Mouse (Mus musculus) forebrain, embryonic 16.5 days (tissue): Measurements from ENCODE around the gene Nrd1. TPM values are rescaled to one million over a fixed set of nuclear protein-coding genes. Genes with fewer than 3 reads are reported as not detected.

Experiments
- ATAC-seq: fragments of 200-750 bp; cut with Nextera tagmentation; 2 replicates; pipeline ENCODE4 v1.8.0; 2017; ENCODE audit warnings: mild to moderate bottlenecking, moderate library complexity
- H3K27ac ChIP-seq: fragments of 300-500 bp; sonication (generic); 2 replicates; pipeline ENCODE4 v1.5.1; 2014; ENCODE audit warnings: low read length, control low read depth
- H3K27me3 ChIP-seq: fragments of 300-500 bp; sonication (generic); replicated peaks from 2 replicates; pipeline ENCODE4 v1.6.1; 2014; ENCODE audit warnings: low read length; ENCODE audit not compliant: control insufficient read depth, insufficient read depth
- H3K36me3 ChIP-seq: fragments of 300-500 bp; sonication (generic); 2 replicates; pipeline ENCODE4 v1.6.1; 2014; ENCODE audit not compliant: control insufficient read depth, insufficient read depth
- H3K4me1 ChIP-seq: fragments of 300-500 bp; sonication (generic); replicated peaks from 2 replicates; pipeline ENCODE4 v1.6.1; 2014; ENCODE audit warnings: low read length; ENCODE audit not compliant: control insufficient read depth, insufficient read depth
- H3K4me2 ChIP-seq: fragments of 300-500 bp; sonication (generic); 2 replicates; pipeline ENCODE4 v1.6.1; 2014; ENCODE audit warnings: mild to moderate bottlenecking, low read length, control low read depth
- H3K4me3 ChIP-seq: fragments of 300-500 bp; sonication (generic); replicated peaks from 2 replicates; pipeline ENCODE4 v1.5.1; 2014; ENCODE audit warnings: mild to moderate bottlenecking, low read length, control low read depth
- H3K9ac ChIP-seq: fragments of 300-500 bp; sonication (generic); replicated peaks from 2 replicates; pipeline ENCODE4 v1.6.1; 2014; ENCODE audit warnings: low read depth, low read length, control low read depth
- H3K9me3 ChIP-seq: fragments of 300-500 bp; sonication (generic); 2 replicates; pipeline ENCODE4 v1.6.1; 2016; ENCODE audit warnings: low read length; ENCODE audit not compliant: control insufficient read depth
- WGBS: fragments of 180-500 bp; shearing (Covaris S2); extraction: QIAGEN DNeasy Blood & Tissue Kit; methylation state at CpG from one replicate; pipeline ENCODE4 v1.1.7; 2014; 5-methylcytosine and 5-hydroxymethylcytosine counted together
- polyA plus RNA-seq: library from polyadenylated mRNA; unstranded; fragments of >200 nt; fragmentation: Nextera tagmentation; extraction: Ambion mirVana; gene quantifications from 2 replicates; pipeline ENCODE4 v1.2.1, GENCODE M21; 2015

Nrd1 gene
- polyA plus RNA-seq, 1 experiment from 2014 or later: 88.8 TPM

DNA sequence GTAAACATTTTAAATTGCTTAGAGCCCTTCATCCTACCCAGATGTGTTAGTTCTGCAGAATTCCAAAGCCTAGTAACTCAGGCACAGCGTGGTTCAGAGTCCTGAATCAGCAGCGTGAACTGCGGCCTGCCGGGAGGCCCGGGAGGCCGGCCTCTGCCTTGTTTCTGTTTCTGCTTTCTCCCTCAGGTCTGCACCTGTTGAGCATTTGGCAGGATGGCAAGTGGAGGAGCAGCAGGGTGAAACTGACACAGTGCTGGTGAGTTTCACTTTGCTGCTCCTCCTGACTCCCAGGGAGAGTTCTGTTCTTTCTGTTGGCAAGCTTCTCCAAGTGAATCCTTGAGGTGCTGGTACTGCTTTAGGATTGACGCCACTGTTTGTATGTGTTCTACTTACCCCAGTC is 17.0 kb downstream of the Nrd1 start:
- H3K27ac ChIP-seq: no peak overlapping the region
- no peak overlapping the region for H3K4me3 ChIP-seq
- H3K9me3 ChIP-seq: no peaks in the 10 kb centered on the region
- no peak for ATAC-seq
- no peak overlapping the region for H3K9ac ChIP-seq
- H3K4me1 ChIP-seq: no peaks in the 10 kb centered on the region
- peaks cover 9% of the 10 kb centered on the region for H3K36me3 ChIP-seq
- H3K4me2 ChIP-seq: no peak overlapping the region
- WGBS: 63% methylated on average over 7 of the region's 7 CpGs
- H3K27me3 ChIP-seq: no peaks in the 10 kb centered on the region

DNA sequence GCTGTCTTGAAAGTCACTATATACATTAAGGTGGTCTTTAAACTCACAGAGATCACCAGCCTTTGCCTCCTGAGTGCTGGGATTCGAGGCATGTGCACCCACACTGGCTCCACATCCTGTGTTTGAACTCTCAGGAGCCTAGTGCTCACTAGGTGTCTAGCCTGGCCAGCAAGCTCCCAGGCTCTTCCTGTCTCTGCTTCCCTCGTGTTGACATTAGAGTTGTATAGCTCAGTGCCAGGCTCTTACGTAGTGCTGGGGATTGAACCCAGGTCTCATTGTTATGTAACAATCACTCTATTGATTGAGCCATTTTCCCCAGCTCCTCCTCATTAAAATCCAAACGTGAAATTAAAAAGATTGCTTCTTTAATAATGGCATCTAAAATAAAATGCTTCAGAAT is 18.8 kb downstream of the Nrd1 start:
- H3K4me2 ChIP-seq: no peak overlapping the region
- no peaks in the 10 kb centered on the region for H3K4me1 ChIP-seq
- peaks cover 9% of the 10 kb centered on the region for H3K36me3 ChIP-seq
- no peak overlapping the region for H3K27ac ChIP-seq
- H3K9me3 ChIP-seq: no peaks in the 10 kb centered on the region
- ATAC-seq: no peak
- H3K4me3 ChIP-seq: no peak overlapping the region
- WGBS: 52% methylated on average over 4 of the region's 4 CpGs
- no peak overlapping the region for H3K9ac ChIP-seq
- no peaks in the 10 kb centered on the region for H3K27me3 ChIP-seq

DNA sequence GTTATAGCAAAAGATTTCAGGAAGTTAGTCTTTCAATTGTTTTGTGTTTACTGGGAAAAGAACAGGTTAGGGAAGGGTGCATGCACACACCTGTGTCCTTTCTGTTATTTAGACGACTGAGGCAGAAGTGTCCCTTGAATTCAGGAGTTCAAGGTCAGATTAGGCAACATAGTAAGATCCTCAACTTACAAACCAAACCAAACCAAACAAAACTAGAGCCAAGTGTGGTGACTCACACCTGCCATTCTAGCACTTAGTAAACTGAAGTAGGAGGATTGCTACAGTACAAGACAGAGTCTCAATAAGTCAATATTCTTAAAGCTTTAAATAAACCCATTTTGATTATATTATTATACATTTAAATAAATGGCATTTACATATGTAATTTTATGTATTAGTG is 21.5 kb downstream of the Nrd1 start:
- no peak for ATAC-seq
- Histone ChIP-seq H3K27ac (no peak overlapping the region), H3K4me1 (no peaks in the 10 kb centered on the region), H3K4me3 (no peak overlapping the region), H3K36me3 (peaks cover 9% of the 10 kb centered on the region), H3K27me3 (no peaks in the 10 kb centered on the region), H3K4me2 (no peak overlapping the region), H3K9ac (no peak overlapping the region), H3K9me3 (no peaks in the 10 kb centered on the region)
- WGBS: 78% methylated on average over 1 of the region's 1 CpGs

DNA sequence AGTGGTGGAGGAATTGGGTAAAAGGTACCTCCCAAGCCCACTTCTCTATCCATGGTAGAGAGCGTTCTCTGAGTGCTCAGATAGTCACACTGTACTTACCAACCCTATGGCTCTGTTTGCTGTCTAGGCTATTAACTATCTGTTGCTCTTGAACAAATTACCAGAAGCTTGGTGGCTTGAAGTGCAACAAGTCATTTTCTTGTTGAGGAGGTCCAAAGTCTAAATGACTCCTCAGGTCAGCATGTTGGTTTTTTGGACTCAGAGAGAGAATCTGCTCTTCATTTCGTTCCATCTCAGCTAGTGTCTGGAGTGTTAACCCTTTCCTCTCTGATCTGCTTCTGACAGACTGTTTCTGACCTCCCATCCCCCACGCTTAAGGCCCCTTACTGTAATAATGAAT is 24.6 kb downstream of the Nrd1 start:
- no peaks in the 10 kb centered on the region for H3K4me1 ChIP-seq
- H3K27ac ChIP-seq: no peak overlapping the region
- no peak for ATAC-seq
- H3K36me3 ChIP-seq: peaks cover 10% of the 10 kb centered on the region
- no peaks in the 10 kb centered on the region for H3K9me3 ChIP-seq
- H3K27me3 ChIP-seq: no peaks in the 10 kb centered on the region
- H3K9ac ChIP-seq: no peak overlapping the region
- 56% methylated on average over 3 of the region's 3 CpGs for WGBS
- H3K4me2 ChIP-seq: no peak overlapping the region
- H3K4me3 ChIP-seq: no peak overlapping the region

DNA sequence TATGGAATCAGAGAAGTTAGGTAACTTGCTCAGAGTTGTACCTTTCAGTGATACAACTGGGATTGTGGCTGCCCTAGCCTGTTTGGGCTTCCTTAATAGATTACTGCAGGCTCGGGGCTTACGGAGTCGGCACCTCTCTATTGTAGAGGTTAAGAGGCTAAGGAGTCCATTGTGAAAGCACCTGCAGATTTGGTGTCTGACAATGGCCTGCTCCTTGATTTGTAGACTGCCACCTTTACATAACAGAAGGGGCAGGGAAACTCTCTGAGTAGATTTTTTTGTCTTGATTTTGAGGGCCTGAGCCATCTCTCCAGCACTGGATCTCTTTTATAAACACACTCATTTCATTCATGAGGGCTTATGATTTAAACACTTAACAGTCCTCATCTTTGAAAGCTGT is 26.1 kb downstream of the Nrd1 start:
- Histone ChIP-seq H3K4me2 (no peak overlapping the region), H3K27ac (no peak overlapping the region), H3K9ac (no peak overlapping the region), H3K4me3 (no peak overlapping the region), H3K4me1 (no peaks in the 10 kb centered on the region), H3K36me3 (peaks cover 15% of the 10 kb centered on the region), H3K27me3 (no peaks in the 10 kb centered on the region), H3K9me3 (no peaks in the 10 kb centered on the region)
- 37% methylated on average over 3 of the region's 3 CpGs for WGBS
- ATAC-seq: no peak

DNA sequence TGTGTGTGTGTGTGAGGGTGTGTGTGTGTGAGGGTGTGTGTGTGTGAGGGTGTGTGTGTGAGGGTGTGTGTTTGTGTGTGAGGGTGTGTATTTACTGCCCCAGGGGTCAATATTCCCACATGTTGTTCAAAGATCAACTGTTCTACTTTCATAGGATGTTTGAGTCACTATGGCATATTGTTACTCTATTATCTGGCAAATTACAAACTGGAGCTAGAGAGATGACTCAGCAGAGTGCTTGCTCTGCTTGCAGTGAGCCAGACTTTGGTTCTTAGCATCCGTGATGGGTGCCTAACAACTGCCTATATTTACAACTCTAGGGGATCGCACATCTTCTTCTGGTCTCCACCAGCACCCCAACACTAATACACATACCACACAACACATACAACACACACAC is 29.4 kb downstream of the Nrd1 start:
- Histone ChIP-seq H3K36me3 (peaks cover 21% of the 10 kb centered on the region), H3K4me3 (no peak overlapping the region), H3K9me3 (no peaks in the 10 kb centered on the region), H3K9ac (no peak overlapping the region), H3K4me2 (no peak overlapping the region), H3K4me1 (no peaks in the 10 kb centered on the region), H3K27me3 (no peaks in the 10 kb centered on the region), H3K27ac (no peak overlapping the region)
- whole genome bisulfite sequencing: 89% methylated on average over 2 of the region's 2 CpGs
- no peak for ATAC-seq

DNA sequence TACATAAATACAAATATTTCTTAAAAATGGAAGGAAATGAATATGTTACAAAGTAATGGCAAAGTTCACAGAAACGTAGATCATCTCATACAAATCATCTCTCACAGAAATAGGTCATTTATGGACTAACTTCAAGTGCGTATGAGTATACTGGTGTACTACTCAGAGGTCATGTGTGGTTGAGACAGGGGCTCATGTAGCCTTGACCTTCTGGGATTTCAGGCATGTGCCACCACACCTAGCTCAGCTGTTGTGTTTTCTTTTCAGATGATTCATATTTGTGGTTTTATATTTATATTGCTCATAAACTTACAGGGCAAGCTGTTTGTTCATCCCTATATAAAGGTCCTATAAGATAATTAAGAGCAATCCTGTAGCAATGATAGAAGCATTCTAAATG is 29.8 kb downstream of the Nrd1 start:
- no peaks in the 10 kb centered on the region for H3K9me3 ChIP-seq
- no peak for ATAC-seq
- WGBS: 96% methylated on average over 2 of the region's 2 CpGs
- H3K4me2 ChIP-seq: no peak overlapping the region
- H3K4me3 ChIP-seq: no peak overlapping the region
- no peak overlapping the region for H3K27ac ChIP-seq
- H3K9ac ChIP-seq: no peak overlapping the region
- H3K27me3 ChIP-seq: no peaks in the 10 kb centered on the region
- peaks cover 21% of the 10 kb centered on the region for H3K36me3 ChIP-seq
- no peaks in the 10 kb centered on the region for H3K4me1 ChIP-seq

DNA sequence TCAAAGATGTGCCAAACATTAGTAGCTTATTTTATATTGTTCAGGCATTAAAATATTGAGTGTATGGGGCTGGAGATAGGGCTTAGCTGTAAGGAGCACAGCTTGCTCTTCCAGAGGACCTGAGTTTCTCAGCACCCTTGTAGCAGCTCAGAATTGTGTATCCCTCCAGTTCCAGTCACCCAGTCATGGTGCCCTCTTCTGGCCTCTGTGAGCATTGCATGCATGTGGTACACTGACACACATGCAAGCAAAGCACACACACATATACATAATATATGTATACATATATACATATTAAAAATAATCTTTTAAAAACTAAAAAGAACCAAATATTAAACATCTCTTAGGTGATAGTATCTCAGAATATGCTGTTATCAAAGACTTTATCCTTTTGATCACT is 35.9 kb downstream of the Nrd1 start:
- no peaks in the 10 kb centered on the region for H3K4me1 ChIP-seq
- ATAC-seq: peak; percentile 36; the same call in 1 of the 2 replicates

DNA sequence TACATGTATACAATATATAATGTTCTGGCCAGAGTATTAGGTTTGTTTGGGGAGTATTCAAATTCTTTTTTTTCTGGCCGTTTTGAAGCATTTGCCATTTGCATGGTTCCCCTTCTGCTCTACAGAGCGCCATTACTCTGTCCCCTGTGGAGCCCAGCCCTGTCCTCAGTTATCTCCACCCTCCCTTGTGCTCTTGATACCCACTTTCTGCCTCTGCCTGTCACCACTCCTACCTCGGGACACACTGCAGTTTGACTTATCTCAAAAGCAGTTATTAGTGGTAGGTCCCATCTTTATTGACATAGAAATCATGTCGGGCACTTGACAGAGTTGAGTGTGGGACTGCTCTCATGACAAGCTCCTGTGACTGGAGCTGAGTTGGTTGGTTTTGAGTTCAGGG is 42.3 kb downstream of the Nrd1 start:
- Histone ChIP-seq H3K9me3 (no peaks in the 10 kb centered on the region), H3K4me1 (no peaks in the 10 kb centered on the region), H3K27ac (no peak overlapping the region), H3K27me3 (no peaks in the 10 kb centered on the region), H3K9ac (no peak overlapping the region), H3K36me3 (peaks cover 33% of the 10 kb centered on the region), H3K4me3 (no peak overlapping the region), H3K4me2 (no peak overlapping the region)
- no peak for ATAC-seq
- WGBS: 89% methylated on average over 4 of the region's 4 CpGs

More for the DNA sequence above, 35.9 kb downstream of the Nrd1 start:
- Histone ChIP-seq H3K27ac (no peak overlapping the region), H3K36me3 (peaks cover 21% of the 10 kb centered on the region), H3K4me3 (no peak overlapping the region), H3K9ac (no peak overlapping the region), H3K4me2 (no peak overlapping the region), H3K9me3 (no peaks in the 10 kb centered on the region), H3K27me3 (no peaks in the 10 kb centered on the region)

DNA sequence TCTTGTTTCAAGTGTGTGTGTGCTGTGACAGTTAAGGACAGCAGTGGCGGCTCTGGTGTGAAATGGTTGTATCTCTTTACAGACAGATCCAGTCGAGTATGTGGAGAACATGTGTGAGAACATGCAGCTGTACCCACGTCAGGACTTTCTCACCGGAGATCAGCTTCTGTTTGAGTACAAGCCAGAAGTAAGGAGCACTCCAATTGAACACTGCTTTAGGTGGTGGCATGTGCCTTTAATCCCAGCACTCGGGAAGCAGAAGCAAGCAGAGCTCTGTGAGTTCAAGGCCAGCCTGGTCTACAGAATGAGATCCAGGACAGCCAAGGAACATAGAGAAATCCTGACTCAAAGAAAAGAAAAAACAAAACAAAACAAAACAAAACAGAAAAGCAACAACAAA is 42.8 kb downstream of the Nrd1 start:
- Histone ChIP-seq H3K27me3 (no peaks in the 10 kb centered on the region), H3K27ac (no peak overlapping the region), H3K4me2 (no peak overlapping the region), H3K4me1 (no peaks in the 10 kb centered on the region), H3K9ac (no peak overlapping the region), H3K4me3 (no peak overlapping the region), H3K36me3 (peaks cover 33% of the 10 kb centered on the region), H3K9me3 (no peaks in the 10 kb centered on the region)
- no peak for ATAC-seq
- 86% methylated on average over 5 of the region's 5 CpGs for WGBS
